ENCODE assay signal across 12 mouse cellular contexts in genomic region chr3:90450874-90451273, GRCm38 (mm10). TPM values are rescaled to one million over a fixed set of nuclear protein-coding genes. Genes with fewer than 3 reads are reported as not detected.
DNase-seq lines count a peak whose midpoint lies in the region; ATAC-seq and TF ChIP-seq lines count a peak whose summit lies in the region.
"Had no signal": no experiment of that assay in that cellular context is flagged by ENCODE, and none has a peak within 500 bp of the region (broad histone marks: within the 10 kb centered on the region; RNA-seq: fewer than 3 reads in every experiment).

No protein-coding gene starts in this region.

- no peaks in the 10 kb centered on the region for H3K27me3 ChIP-seq in embryonic facial prominence, embryonic 10.5 days (replicated peaks; ENCODE audit: low read depth, poor library complexity, severe bottlenecking)
- H3K27me3 ChIP-seq in liver, embryonic 13.5 days, result no peaks in the 10 kb centered on the region

- peak overlapping the region; percentile 56 for H3K27ac ChIP-seq in gastrocnemius, adult 2 months
- H3K27ac ChIP-seq in left cerebral cortex, adult 2 months, result peak overlapping the region; percentile 61; the same call in 1 of the 2 replicates
- H3K27ac ChIP-seq in embryonic facial prominence, embryonic 10.5 days (replicated peaks), result peak overlapping the region; percentile 19; the same call in 1 of the 2 replicates
- peak overlapping the region; percentile 37; the same call in 1 of the 2 replicates for H3K27ac ChIP-seq in liver, embryonic 13.5 days

- no peak for ATAC-seq in liver, embryonic 13.5 days (ENCODE audit: low read depth)
- ATAC-seq: forebrain, embryonic 16.5 days had no signal

- intact Hi-C loops in gastrocnemius, adult 2 months (cut with DNase I), result no loop called here
- intact Hi-C loops in left cerebral cortex, adult 2 months (cut with DNase I), result no loop called here
- intact Hi-C loops in left cerebral cortex, postnatal 14 days (cut with DNase I), result no loop called here

- TF ChIP-seq CTCF in gastrocnemius, adult 2 months (IDR thresholded peaks at IDR 0.05), result no peak
- no peak for TF ChIP-seq CTCF in left cerebral cortex, adult 2 months (IDR thresholded peaks at IDR 0.05)

- no peak for DNase-seq in gastrocnemius, adult 2 months
- DNase-seq in gastrocnemius, postnatal 25 days, result no peak
- DNase-seq in left cerebral cortex, adult 2 months (ENCODE audit: extremely low spot score in 1 of 2, low spot score in 2 of 2), result no peak
- no peak for DNase-seq in left cerebral cortex, postnatal 14 days (ENCODE audit: low spot score in 2 of 2)
- DNase-seq in embryonic facial prominence, embryonic 10.5 days (ENCODE audit: low spot score), result no peak
- no peak for DNase-seq in liver, embryonic 13.5 days
- DNase-seq in adrenal gland, postnatal 25 days, result no peak
- no peak for DNase-seq in retina, embryonic 14.5 days (ENCODE audit: low spot score)
- DNase-seq: kidney, adult 18-20 months; lung, adult 18-20 months had no signal

- H3K36me3 ChIP-seq in embryonic facial prominence, embryonic 10.5 days (replicated peaks), result no peaks in the 10 kb centered on the region
- no peaks in the 10 kb centered on the region for H3K36me3 ChIP-seq in liver, embryonic 13.5 days

- peak overlapping the region; percentile 54 for H3K4me2 ChIP-seq in liver, embryonic 13.5 days

- no peak overlapping the region; the same call in 1 of the 2 replicates for H3K4me3 ChIP-seq in gastrocnemius, adult 2 months
- no peak overlapping the region for H3K4me3 ChIP-seq in left cerebral cortex, adult 2 months
- H3K4me3 ChIP-seq in embryonic facial prominence, embryonic 10.5 days, result peak overlapping the region; percentile 25; the same call in 1 of the 2 replicates
- H3K4me3 ChIP-seq in liver, embryonic 13.5 days (replicated peaks), result peak overlapping the region; percentile 34

- 34% methylated on average over 12 of the region's 12 CpGs for whole genome bisulfite sequencing in embryonic facial prominence, embryonic 10.5 days
- 21% methylated on average over 12 of the region's 12 CpGs for WGBS in liver, embryonic 13.5 days (ENCODE audit: insufficient replicate concordance)

- peak overlapping the region; percentile 33; the same call in 1 of the 2 replicates for H3K9ac ChIP-seq in liver, embryonic 13.5 days

- H3K4me1 ChIP-seq in embryonic facial prominence, embryonic 10.5 days, result peaks cover 28% of the 10 kb centered on the region
- H3K4me1 ChIP-seq in liver, embryonic 13.5 days (replicated peaks), result peaks cover 28% of the 10 kb centered on the region

- no peaks in the 10 kb centered on the region for H3K9me3 ChIP-seq in embryonic facial prominence, embryonic 10.5 days
- H3K9me3 ChIP-seq in liver, embryonic 13.5 days (replicated peaks), result no peaks in the 10 kb centered on the region

RNA-seq across cellular contexts. Expression of gene Npr1, which starts 14.8 kb away (rescaled TPM):
- total RNA-seq in gastrocnemius, adult 2 months (2021), result 1 to 10 TPM; 6.5 to 8.3 TPM
- total RNA-seq in gastrocnemius, postnatal 25 days (2021), result 10 to 100 TPM in 1 of 2 experiments, 1 to 10 TPM in 1; 7.7 to 10.8 TPM
- 1 to 10 TPM; 3.3 TPM for total RNA-seq in left cerebral cortex, adult 2 months (2021)
- 1 to 10 TPM; 3.4 TPM for total RNA-seq in left cerebral cortex, postnatal 14 days (2021)
- polyA plus RNA-seq in embryonic facial prominence, embryonic 10.5 days (2016; fragmentation: Nextera tagmentation; extraction: Ambion mirVana), result 2.0 and 3.3 TPM in 2 replicates
- polyA plus RNA-seq in liver, embryonic 13.5 days (2015; fragmentation: Nextera tagmentation; extraction: Ambion mirVana), result 4.0 TPM in 2 replicates
- total RNA-seq in adrenal gland, postnatal 25 days (2021), result 224 and 269 TPM in 2 replicates
- total RNA-seq: neutrophil, adult 5-6 weeks had no signal

RNA-seq across cellular contexts. Expression of gene Ints3, which starts 17.5 kb away (rescaled TPM):
- 10 to 100 TPM; 14.0 to 17.2 TPM for total RNA-seq in gastrocnemius, adult 2 months (2021)
- total RNA-seq in gastrocnemius, postnatal 25 days (2021), result 10 to 100 TPM; 14.5 to 15.9 TPM
- 10 to 100 TPM; 62.1 to 65.7 TPM for total RNA-seq in left cerebral cortex, adult 2 months (2021)
- 10 to 100 TPM; 61.4 to 65.3 TPM for total RNA-seq in left cerebral cortex, postnatal 14 days (2021)
- 42.8 and 46.3 TPM in 2 replicates for polyA plus RNA-seq in embryonic facial prominence, embryonic 10.5 days (2016; fragmentation: Nextera tagmentation; extraction: Ambion mirVana)
- polyA plus RNA-seq in liver, embryonic 13.5 days (2015; fragmentation: Nextera tagmentation; extraction: Ambion mirVana), result 10.0 and 11.7 TPM in 2 replicates
- 91.2 and 92.3 TPM in 2 replicates for total RNA-seq in adrenal gland, postnatal 25 days (2021)

RNA-seq across cellular contexts. Expression of gene Ilf2, which starts 25.1 kb away (rescaled TPM):
- 10 to 100 TPM; 26.1 to 30.7 TPM for total RNA-seq in gastrocnemius, adult 2 months (2021)
- 10 to 100 TPM; 23.4 to 25.6 TPM for total RNA-seq in gastrocnemius, postnatal 25 days (2021)
- 10 to 100 TPM; 75.1 to 92.3 TPM for total RNA-seq in left cerebral cortex, adult 2 months (2021)
- total RNA-seq in left cerebral cortex, postnatal 14 days (2021), result 10 to 100 TPM; 88.9 to 91.5 TPM
- polyA plus RNA-seq in embryonic facial prominence, embryonic 10.5 days (2016; fragmentation: Nextera tagmentation; extraction: Ambion mirVana), result 356 and 367 TPM in 2 replicates
- 75.0 and 85.0 TPM in 2 replicates for polyA plus RNA-seq in liver, embryonic 13.5 days (2015; fragmentation: Nextera tagmentation; extraction: Ambion mirVana)
- total RNA-seq in adrenal gland, postnatal 25 days (2021), result 65.6 and 65.7 TPM in 2 replicates

RNA-seq across cellular contexts. Expression of gene Snapin, which starts 40.0 kb away (rescaled TPM):
- 10 to 100 TPM; 71.8 to 74.4 TPM for total RNA-seq in gastrocnemius, adult 2 months (2021)
- total RNA-seq in gastrocnemius, postnatal 25 days (2021), result 10 to 100 TPM; 57.4 to 60.0 TPM
- total RNA-seq in left cerebral cortex, adult 2 months (2021), result 10 to 100 TPM; 48.8 to 50.9 TPM
- 10 to 100 TPM; 44.6 to 50.7 TPM for total RNA-seq in left cerebral cortex, postnatal 14 days (2021)
- 55.5 and 57.2 TPM in 2 replicates for polyA plus RNA-seq in embryonic facial prominence, embryonic 10.5 days (2016; fragmentation: Nextera tagmentation; extraction: Ambion mirVana)
- polyA plus RNA-seq in liver, embryonic 13.5 days (2015; fragmentation: Nextera tagmentation; extraction: Ambion mirVana), result 21.2 and 22.9 TPM in 2 replicates
- total RNA-seq in adrenal gland, postnatal 25 days (2021), result 67.2 and 74.0 TPM in 2 replicates

RNA-seq across cellular contexts. Expression of gene Chtop, which starts 58.4 kb away (rescaled TPM):
- total RNA-seq in gastrocnemius, adult 2 months (2021), result 100 to 1,000 TPM; 104 to 111 TPM
- 10 to 100 TPM; 86.0 to 86.1 TPM for total RNA-seq in gastrocnemius, postnatal 25 days (2021)
- total RNA-seq in left cerebral cortex, adult 2 months (2021), result 100 to 1,000 TPM; 164 TPM
- 100 to 1,000 TPM; 180 to 184 TPM for total RNA-seq in left cerebral cortex, postnatal 14 days (2021)
- 181 and 188 TPM in 2 replicates for polyA plus RNA-seq in embryonic facial prominence, embryonic 10.5 days (2016; fragmentation: Nextera tagmentation; extraction: Ambion mirVana)
- polyA plus RNA-seq in liver, embryonic 13.5 days (2015; fragmentation: Nextera tagmentation; extraction: Ambion mirVana), result 65.8 and 72.5 TPM in 2 replicates
- 115 and 124 TPM in 2 replicates for total RNA-seq in adrenal gland, postnatal 25 days (2021)

Comparison
In these comparisons a context has a peak if more than half of its experiments do, and no peak if none do; other contexts are left out.
1. H3K4me3 ChIP-seq: peak in embryonic facial prominence, embryonic 10.5 days (single experiment) and liver, embryonic 13.5 days (single experiment); none in gastrocnemius, adult 2 months (single experiment) and left cerebral cortex, adult 2 months (single experiment).
2. RNA of gene Npr1, which starts 14.8 kb away (total RNA-seq): 224 to 269 TPM in adrenal gland, postnatal 25 days; 7.7 to 10.8 TPM in gastrocnemius, postnatal 25 days, 6.5 to 8.3 TPM in gastrocnemius, adult 2 months, 3.4 TPM in left cerebral cortex, postnatal 14 days and 3.3 TPM in left cerebral cortex, adult 2 months; every median in the first group is over 10 times any median in the second.
3. Peak in every context shown above with its lines, with median percentiles within 50 percentile points of each other: H3K27ac ChIP-seq.